Mouse (Mus musculus): ENCODE data around the gene Rcor1.

Gene Rcor1

DNA sequence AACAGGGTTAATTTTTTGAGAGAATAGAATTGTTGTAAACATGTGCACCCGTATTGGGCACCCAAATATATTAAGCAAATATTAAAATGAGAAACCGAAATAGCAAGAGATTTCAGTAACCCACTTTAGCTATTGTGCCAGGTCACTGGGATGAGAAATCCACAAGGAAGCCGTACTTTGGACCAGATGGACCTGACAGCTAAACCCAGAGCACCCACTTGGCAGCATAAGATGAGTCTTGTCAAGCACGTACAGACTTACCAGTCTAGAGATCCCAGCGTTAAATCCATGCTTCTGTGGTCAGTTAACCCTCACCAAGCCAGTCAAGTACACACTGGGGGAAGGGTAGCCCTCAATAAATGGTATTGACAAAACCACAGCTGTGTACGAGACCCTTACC is 86.5 kb downstream of the Rcor1 start:
- DNase-seq (ENCODE audit: low spot score in 2 of 2) = no peak

DNA sequence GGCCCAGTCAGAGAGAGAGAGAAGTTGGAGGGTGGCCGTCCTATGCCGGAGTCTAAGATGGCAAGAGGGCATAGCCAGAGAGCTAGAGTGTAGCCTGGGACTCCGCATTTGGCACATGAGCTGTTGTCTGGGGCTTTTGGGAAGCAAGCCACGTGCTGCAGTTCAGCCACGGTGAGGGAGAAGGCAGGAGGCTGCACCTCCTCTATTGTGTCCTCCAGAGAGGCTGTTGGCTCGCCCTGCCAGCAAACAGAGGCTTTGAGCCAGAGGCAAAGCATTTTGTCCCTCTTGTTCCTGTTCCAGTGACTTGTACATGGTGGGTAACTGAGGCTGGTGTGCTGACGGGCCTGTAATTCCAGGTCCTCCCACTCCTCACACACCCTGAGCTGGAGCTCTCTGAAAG is 95.0 kb downstream of the Rcor1 start:
- DNase-seq (ENCODE audit: low spot score in 2 of 2) = peak in 1 of 2 experiments; percentile 24

DNA sequence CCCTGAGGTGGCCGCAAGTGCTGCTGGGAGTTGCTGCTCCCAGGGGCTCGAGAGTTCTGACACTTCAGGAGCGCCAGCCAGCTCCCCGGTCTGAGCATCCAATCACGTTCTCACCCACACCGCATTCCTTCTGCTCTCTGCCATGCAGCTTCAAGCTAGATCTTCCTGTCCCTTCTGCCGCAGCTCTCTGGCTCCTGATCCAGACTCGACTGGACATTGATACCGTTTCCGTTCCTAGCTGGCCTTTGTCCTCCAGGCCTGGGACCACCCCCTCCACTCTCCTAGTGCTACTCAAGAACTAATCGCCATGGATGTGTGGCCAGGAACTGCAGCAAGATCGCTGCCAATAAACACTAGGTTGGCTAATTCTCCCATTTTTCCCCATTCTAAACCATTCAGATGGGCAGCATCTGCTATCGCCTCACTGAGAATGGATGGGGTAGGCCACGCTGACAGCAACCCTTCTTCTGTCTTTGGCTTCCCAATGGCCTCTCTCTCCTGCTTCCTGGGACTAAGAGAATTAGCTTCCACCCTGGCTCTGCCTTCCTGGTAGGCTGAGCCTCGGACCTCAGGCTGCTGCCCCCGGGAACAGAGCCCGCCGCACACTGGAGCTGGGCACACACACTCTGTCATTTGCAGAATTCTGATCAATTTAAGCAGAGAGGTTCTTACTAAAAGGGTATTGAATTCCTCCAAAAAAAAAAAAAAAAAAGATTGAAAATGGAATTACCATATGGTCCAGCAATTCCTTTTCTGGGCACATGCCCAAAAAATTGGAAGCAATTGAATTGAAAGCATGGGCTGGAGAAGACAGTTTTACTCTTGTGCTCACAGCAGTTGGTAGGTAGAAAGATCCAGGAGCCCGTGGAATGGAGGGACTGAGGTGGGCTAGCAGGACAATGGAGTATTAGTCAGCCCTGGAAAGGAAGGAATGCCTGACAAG is 95.9 kb downstream of the Rcor1 start:
- peak in 1 of 2 experiments; percentile 16 for DNase-seq (ENCODE audit: low spot score in 2 of 2)

DNA sequence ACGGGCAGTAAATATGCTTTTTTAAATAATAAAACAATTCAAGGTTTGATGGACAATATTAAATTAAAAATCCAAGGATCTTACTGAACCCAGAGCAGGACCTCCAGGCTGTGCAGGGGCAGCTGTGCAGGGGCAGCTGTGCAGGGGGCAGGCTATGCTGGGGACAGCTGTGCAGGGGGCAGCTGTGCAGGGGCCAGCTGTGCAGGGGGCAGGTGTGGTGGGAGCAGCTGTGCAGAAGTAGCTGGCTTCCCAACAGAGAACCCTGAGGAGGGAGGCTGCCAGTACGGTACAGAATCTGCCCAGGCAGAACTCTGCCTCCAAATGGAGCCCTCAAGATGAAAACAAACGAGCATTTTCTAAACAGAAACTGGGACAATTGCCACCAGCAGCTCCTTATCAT is 96.8 kb downstream of the Rcor1 start:
- no peak for DNase-seq (ENCODE audit: low spot score in 2 of 2)

DNA sequence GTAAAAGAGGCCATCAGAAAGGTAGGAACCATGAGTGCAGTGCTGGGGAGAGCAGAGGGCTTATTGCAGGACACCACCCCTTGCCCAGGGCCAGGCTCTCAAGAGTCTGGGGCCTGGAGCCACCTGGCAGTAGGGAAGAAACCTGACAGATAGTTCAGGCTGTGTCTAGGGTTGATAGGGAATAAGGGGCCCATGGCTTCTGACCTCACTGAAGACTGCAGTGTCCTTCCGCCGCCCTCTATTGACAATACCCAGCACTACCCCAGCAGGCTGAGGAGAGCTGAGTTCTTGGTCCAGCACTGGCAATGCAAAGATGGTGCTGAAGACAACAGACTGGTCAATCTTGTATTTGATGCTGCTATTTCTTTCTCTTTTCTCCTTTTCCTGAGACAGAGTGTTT is 97.9 kb downstream of the Rcor1 start:
- DNase-seq (ENCODE audit: low spot score in 2 of 2) = no peak

DNA sequence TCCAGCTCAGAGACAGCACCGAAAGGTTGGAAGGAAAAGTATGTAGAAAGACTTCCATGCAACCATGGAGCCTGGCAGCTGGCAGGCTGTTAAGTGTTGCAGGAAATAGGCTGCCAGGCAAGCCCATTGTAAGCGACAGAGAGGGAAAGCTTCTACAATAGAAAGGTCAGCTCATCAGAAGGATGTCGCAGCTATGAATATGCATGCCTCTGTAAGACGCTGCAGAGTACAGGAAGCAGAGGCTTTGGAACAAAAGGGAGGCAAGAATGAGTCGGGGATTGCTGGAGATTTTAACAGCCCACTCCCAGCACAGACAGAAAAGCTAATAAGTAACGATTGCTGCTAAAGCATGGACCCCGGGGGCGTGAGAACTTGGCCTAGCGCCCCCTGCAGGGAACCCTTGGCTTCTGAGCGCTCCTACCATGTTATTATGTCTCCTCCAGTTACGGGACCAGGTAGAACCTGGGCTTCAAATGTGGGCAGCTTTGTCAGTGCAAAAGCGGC is 103.9 kb downstream of the Rcor1 start:
- DNase-seq (ENCODE audit: low spot score in 2 of 2) = no peak

DNA sequence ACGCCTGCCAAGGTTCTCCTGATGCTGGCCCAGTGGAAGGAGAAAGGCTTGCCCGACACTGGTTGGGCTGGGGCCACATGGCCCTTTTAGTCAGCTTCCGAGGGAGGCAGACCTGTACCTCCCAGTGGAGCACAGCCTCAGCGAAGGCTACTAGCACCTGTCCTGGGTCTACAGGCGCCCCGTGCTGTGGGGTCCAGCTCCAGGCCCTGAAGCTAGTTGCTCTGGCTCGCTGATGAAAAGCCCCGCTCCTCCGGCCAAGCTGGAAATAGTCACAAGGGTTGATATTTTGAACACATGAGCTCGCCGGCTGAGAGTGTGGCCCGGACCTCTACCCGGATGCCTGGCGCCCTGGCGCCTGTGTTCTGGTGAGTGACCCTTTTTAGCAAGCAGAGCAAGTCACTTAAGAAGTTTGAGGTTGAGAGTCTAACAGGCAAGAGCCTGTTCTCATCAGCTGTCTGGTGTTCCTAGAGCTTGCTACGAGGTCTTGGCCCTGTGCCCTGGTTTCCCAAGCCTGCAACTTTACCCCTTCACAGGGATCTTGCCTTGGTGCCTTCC is 104.4 kb downstream of the Rcor1 start:
- DNase-seq (ENCODE audit: low spot score in 2 of 2) = no peak

DNA sequence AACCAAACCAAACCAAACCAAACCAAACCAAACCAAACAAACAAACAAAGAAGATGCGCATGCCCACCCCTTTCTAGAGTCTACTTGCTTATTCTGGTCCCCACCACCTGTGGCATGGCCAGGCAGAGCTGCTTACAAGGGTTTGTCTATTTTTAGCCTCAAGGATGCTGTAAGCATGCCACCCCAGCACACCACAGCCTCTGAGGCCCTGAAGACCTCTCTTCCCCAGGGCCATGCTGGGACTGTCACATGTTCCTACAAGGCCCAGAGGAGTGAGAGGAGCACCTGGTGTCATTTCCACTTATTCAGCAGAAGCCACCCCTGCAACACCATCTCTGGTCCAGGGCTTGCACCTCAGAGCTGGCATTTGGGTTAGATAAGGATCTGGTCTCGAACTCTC is 105.4 kb downstream of the Rcor1 start:
- no peak for DNase-seq (ENCODE audit: low spot score in 2 of 2)

DNA sequence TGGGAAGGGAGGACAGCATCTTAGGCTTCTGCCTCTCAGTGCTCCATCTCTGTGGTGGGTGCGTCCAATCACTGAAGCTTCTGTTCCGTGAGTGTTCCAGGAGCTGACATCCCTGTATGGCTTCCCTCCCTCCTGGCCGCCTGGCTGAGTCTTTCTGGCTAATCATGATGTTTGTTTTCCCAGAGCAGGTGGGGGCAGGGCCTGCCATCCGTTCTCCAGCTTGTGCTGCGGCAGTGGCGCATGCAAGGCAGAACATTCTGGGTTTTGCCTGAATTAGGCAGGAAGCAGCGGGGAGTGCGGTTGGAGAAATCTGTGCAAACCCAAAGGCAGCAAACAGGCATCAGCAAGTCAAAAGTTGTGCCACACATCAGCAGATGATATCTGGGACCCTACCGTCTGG is 106.1 kb downstream of the Rcor1 start:
- no peak for DNase-seq (ENCODE audit: low spot score in 2 of 2)

DNA sequence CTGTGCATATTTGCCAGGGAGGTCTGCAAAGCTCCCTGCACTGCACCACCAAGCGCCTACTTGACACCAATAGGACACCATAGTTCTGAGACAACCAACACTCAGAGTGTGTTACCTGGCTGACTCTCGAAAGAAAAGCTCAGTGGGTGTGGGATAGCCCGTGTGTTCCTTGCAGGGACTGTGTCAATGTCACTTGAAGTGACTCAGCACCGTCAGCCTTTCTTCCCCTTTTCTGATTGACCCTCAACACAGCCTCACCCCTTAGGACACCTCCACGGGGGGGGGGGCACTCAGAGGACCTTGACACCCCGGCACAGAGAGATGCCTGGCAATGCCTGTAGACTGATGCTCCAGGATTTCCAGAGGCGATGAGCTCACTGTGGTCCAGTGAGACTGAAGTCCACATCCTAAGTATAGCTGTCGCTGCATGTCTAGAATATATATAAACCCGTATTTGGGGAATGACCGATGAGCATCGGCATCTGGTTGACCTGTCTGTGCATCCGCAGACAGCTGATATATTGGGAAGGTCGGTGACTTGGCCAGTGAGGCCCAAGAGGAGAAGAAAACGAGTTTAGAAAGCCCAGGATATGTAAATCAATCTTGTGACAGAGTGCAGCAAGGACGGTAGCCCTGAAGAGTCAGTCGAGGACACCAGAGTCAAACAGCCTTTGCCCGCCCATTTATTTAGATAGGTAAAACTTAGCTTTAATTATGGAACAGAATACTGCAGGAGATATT is 110.5 kb downstream of the Rcor1 start:
- DNase-seq (ENCODE audit: low spot score in 2 of 2) = no peak

DNA sequence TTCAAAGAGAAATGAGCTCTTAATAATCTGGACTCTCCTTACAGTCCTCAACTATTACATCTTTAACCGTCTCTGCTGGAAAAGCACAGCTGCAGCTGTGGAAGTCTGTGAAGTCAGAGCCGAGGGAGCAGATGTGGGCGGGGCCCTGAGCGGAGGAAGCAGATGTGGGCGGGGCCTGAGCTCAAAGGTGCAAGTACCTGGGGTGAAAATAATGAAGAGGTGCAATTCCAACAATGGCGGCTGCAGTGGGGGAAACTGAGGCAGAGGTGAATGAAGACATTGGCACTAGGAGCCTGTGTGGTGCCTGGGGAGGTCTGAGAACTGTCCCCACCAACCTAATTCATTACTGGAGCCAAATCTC is 111.1 kb downstream of the Rcor1 start:
- DNase-seq (ENCODE audit: low spot score in 2 of 2) = no peak

DNA sequence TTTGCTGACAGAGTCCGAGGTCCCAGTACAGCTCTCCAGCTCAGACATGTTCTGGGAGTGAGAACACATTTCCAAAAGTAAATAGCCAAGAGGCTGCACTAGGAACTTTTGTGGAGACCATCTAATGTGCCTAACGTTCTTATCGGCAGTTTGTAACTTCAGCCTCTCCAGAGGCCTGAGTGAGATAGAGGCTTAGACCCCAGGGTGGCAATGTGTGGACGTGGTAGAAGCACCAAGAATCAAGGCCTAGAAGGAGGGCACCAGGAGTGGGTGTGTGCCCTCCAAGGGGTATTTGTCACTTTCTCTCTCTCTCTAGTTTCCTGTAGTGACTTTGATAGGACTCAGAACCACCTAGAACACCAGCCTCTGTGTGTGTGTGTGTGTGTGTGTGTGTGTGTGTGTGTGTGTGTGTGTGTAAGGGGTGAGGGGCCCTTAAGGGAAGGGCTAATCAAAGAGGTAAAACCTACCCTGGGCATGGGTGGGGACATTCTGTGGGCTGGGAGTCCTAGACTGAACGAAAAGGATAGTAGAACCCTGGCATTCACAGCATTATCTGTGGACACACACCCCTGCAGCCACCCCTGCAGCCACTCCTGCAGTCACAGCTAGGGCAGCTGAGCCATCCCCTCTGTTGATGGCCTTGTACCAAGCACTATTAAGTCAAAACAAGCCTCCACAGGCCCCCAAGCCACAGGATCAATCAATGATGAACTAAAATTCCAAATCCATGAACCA is 112.4 kb downstream of the Rcor1 start:
- DNase-seq (ENCODE audit: low spot score in 2 of 2) = no peak

DNA sequence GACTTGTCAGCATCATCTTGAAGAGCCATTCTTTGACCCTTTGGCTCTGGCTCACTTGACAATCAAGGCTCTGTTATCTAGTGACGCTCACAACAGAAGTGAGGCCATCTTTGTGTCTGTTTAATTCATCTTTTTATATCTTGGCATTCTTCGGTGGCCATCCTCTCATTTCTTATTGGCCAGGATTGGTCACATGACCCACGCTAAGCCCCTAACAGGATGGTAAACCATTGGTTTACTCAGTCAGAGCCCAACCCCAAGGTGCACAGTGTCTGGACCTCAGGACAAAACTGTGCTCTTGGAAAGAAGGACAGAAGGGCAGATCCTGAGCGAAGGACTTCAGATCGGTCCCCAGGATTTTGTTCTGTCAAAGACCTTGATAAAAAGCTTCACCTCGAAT is 113.4 kb downstream of the Rcor1 start:
- no peak for DNase-seq (ENCODE audit: low spot score in 2 of 2)

DNA sequence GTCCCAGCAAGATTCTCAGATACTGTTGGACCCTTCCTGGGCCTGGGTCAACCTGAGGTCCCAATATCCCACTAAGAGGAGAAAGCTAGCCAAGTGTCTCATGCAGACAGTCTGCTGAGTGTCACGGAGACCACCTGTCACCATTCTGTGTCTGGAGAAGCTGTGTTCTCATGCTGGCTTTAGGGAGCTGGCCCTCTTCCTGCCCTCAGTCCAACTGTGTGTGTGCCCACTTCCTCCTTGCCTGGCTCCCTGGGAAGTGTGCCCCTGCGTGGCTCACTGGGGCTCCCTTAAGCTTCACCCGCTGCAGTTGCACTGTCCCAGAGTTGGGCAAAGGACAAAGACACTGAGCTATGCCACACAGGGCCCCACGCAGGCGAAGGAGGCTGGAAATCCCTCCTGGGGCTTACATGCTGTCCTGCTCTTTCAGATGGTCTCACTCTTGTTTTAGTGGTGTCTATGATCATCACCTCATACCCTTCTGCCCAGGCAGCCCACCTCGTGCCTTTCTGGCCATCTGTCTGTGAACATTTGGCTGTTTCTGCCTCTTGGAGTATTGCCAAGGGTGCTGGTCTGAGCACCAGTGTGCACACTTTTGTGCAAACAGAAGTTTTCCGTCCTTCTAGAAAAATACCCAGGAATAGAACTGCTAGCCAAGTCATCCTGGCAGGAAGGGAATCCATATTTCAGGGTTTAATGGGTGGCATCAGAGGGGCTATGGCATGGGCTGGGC is 114.0 kb downstream of the Rcor1 start:
- no peak for DNase-seq (ENCODE audit: low spot score in 2 of 2)

DNA sequence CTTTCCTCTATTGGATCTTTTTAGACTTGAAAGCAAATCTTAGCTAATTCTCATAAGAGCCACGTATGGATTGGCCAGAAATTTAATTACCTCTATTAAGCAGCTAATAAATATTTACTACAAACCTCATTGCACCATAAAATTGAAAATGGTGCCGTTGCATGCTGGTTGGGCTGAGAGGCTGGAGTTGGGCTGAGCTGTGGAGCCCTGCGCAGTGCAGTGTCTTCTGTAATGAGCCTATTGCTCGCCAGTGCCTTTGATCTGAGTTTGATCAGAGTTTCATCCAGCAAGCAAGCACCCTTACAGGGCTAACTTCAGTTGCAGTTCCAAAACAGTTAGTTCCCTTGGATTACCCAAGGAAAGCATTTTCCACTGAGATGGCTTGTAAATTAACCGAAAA is 114.8 kb downstream of the Rcor1 start:
- no peak for DNase-seq (ENCODE audit: low spot score in 2 of 2)

DNA sequence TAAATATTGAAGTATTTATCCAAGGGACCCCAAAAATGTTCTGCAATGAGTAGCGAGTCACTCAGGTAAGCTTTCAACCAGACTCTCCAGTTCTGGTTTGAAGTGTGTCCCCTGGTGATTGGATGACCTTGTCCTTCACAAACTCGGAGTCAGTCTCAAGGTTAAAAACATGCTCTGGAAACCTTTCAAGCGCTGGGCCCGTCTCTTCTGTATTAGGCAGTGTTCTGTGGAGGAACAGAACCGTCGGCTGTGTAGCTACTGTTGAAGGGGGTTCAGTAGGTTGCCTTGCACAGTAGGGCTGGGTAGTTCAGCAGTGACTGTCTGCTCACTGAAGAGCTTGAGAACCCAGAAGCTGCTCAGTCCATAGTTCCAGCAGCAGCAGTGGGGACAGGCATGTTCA is 115.5 kb downstream of the Rcor1 start:
- no peak for DNase-seq (ENCODE audit: low spot score in 2 of 2)

DNA sequence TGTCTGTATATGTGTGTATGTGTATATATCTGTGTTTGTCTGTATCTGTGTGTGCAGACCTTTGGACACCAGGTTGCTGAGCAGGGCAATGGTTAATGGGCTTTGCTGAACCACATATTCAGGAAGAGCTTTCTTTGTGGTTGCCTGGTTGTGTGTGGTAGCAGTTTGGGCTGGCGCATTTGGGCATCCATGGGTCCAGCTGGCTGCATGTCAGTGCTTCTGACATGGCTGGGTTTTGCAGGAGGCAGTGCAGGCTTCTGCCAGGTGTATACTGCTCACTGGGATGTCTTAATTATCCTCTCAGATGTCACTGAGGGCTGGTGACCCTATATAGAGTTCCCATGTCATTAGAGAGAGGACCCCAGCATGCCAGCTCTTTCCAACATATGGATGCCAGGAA is 116.6 kb downstream of the Rcor1 start:
- no peak for DNase-seq (ENCODE audit: low spot score in 2 of 2)

DNA sequence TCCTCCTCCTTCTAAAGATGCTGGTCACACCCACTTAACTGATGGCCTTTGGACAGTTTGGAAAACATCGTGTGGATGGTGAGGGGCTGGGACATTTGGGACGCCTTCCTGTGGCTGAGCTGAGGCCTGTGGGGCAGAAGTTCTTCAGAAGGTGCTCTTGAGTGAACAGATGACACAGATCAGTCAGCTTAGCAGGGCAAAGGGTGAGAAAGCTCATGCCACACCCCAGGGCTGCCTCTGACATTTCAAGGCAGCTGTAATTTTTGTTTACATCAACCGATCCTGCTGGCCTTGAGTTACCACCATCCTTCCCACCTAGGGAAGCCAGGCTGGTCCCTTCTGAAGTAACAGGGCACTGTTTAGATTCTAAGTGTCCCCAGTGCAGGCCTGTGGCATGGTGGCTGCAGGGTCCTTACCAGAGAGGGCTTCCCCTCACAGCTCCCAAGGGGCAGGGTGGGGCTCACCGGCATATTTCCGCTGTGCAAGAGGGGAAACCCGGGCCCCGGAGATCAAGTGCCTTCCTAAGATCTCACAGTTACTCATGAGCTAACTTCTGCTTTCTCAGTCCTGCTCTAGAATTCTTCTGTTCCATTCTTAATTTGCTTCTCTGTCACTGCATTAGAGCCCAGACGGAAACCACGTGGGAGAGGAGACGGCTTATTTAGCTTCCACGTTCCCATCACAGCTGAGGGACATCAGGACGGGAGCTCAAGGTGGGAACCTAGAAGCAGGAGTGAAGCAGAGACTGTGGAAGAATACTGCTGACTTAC is 120.7 kb downstream of the Rcor1 start:
- no peak for DNase-seq (ENCODE audit: low spot score in 2 of 2)

DNA sequence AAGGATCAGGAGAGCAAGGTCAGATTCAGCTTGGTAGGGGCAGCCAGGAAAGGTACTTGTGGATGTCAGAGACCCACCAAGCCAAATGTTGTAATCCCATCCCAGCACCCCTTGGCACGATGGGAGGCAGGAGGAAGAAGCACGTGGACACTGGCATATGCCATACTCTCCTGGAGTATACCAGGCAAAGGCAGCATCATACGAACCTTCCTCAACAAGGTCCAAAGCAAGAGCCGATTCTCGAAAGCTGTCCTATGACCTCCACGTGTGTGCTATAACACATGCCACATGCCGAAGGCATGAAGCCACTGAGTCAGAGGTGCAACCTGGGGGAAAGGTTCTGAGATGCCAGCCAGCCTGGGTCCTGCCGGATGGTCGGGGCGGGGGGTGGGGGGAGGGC is 121.7 kb downstream of the Rcor1 start:
- no peak for DNase-seq (ENCODE audit: low spot score in 2 of 2)

DNA sequence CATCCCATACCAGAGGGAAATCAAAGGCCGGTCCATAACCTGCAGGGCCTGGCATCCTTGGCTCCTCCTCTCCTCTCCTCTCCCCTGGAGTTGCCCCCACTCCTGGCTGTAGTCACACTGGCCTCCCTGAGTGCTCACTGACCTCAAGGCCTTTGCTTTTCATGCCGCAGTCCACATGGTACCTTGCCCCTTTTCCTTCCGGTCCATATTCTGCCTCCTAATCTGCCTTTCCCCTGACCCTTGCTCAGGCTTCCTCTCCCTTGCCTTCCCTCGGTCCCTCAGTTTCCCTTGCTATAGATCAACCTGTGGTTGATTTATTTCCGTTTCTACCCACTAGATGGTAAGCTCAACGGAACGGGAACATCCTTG is 122.8 kb downstream of the Rcor1 start:
- no peak for DNase-seq (ENCODE audit: low spot score in 2 of 2)

Measured in cerebellum, postnatal 4 days (tissue).